Mouse (Mus musculus) retina, postnatal 1 day (tissue): Measurements from ENCODE around the gene Gm16427.
"Not testable (repeated sequence)": the region's sequence is repeated elsewhere in the genome, so short reads cannot be mapped to it uniquely, and the experiment has no call there.

ENCODE experiments used
- DNase-seq: peaks from one replicate; pipeline ENCODE4 v3.0.0-alpha.2; 2012

The Gm16427 gene

GRCm38 (mm10) chr5:93540100-93540499 lies at the start of gene Gm16427:
Gm16427 (minus strand) TSS chr5:93540200.
- DNase-seq: not testable (repeated sequence)
